Mouse (Mus musculus) heart, postnatal 0 days (tissue): ENCODE data around the gene Espl1.

ENCODE experiments used
- CTCF ChIP-seq: IDR thresholded peaks from 2 replicates; pipeline ENCODE4 v1.5.1; 2016; ENCODE audit warnings: antibody characterized with exemption, control low read depth, low read depth
- EP300 ChIP-seq: IDR thresholded peaks from 2 replicates; pipeline ENCODE4 v1.6.1; 2016; ENCODE audit warnings: antibody characterized with exemption, low read depth

DNA sequence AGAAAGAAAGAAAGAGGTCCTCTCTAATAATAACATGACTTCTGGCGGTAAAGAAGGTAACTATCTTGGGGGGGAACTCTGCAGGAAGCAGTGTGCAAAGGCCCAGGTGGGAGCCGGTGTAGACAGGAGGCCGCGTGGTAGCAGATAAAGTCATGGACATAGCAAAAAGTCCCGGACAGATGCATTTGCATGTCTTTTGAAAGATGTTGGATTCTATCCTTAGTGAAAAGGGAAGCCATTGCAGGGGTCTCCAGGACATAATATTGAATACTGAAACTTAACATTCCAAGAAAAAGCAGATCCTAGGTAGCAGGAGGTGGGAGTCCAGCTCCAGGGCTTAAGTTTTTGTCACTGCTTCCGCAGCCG lies 17.4 kb upstream of the Espl1 start:
- TF ChIP-seq EP300 (no peak), CTCF (no peak)
